Mouse (Mus musculus): ENCODE measurements around the gene Gm10644.

- TF ChIP-seq POLR2A (IDR thresholded peaks at IDR 0.05; ENCODE audit: insufficient read depth, low read depth, low read length), result no peak
- TF ChIP-seq CTCF (IDR thresholded peaks at IDR 0.05), result no peak
Measured at GRCm38 (mm10) chr8:83942446-83942845, 12.6 kb downstream of the Gm10644 start.

Measured in heart, adult 2 months (tissue).